Mouse (Mus musculus): ENCODE results near the gene Ly6c2.

- TF ChIP-seq POLR2A (IDR thresholded peaks at IDR 0.05; ENCODE audit: control insufficient read depth, low read depth, low read length): no peak
- TF ChIP-seq CTCF (IDR thresholded peaks at IDR 0.05; ENCODE audit: control insufficient read depth, insufficient read depth, insufficient replicate concordance, low read depth, low read length): no peak
These were observed 43.2 kb upstream of the Ly6c2 start, which contains the start of gene Ly6g for GRCm38 (mm10) chr15:75154940-75155339.
